Mouse (Mus musculus): ENCODE results near the gene Slc25a15. TPM values are rescaled to one million over a fixed set of nuclear protein-coding genes. Genes with fewer than 3 reads are reported as not detected.

Gene Slc25a15
- polyA plus RNA-seq (2015; fragmentation: Nextera tagmentation; extraction: Ambion mirVana): 7.4 TPM in 2 replicates

DNA sequence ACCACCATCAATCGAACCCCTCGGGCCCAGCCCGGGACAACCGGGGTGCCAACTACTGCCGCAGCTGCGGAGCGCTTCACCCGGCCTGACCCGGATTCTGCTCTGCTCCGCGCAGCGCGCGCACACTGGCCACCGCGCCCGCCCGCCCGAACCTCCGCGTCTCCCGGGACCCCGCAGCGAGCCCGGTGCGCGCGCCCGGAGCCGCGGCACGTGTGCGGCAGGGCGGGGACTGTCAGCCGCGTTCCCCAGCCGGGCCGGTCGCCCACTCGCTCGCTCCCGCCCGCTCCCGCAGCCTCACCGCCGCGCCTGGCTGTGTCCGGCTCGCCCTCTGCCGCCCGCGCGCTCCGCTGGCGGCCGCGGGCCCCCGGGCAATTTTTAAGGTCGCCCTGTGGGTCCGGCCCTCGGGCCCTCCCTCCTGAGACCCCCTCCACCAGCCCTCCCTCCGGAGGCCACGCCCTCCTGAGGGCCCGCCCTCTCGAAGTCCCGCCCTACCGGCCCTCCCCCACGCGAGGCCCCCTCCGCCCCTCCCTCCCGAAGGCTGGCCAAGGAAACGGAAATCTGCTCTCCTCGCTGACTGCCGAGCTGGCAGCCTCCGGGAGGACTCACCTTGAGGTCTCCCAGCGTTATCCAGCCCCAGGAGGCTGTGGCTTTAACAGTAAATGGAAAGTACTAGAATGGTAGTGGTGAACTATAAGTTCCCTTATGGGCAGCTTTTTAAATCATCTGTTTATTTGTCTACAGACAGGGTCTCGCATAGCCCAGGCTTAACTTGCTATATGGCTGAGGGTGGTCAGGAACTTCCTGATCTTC lies at the start of gene Slc25a15:
TSS of gene Slc25a15 (minus strand) at position 456 of the 810 bp plus-strand sequence.
- peaks cover 6% of the 10 kb centered on the region; the same call in 1 of the 2 replicates for H3K4me1 ChIP-seq (ENCODE audit: insufficient read depth, low read depth, low read length)
- 1% methylated on average over 51 of the region's 77 CpGs for WGBS
- DNase-seq (ENCODE audit: low spot score) (peak; percentile 91), ATAC-seq (peak; percentile 95)
- H3K27me3 ChIP-seq (replicated peaks; ENCODE audit: insufficient read depth, low read length): no peaks in the 10 kb centered on the region
- TF ChIP-seq CTCF (IDR thresholded peaks at IDR 0.05) (no peak), EP300 (IDR thresholded peaks at IDR 0.05) (no peak)
- peak within 1 kb of the TSS; percentile 86 for H3K4me2 ChIP-seq (replicated peaks; ENCODE audit: low read depth, low read length)
- H3K27ac ChIP-seq (ENCODE audit: low read length): peak within 1 kb of the TSS; percentile 81
- peak within 1 kb of the TSS; percentile 86 for H3K4me3 ChIP-seq (ENCODE audit: low read depth, low read length)
- H3K9ac ChIP-seq (replicated peaks; ENCODE audit: low read depth): peak within 1 kb of the TSS; percentile 71
- H3K9me3 ChIP-seq (ENCODE audit: low read length): no peaks in the 10 kb centered on the region
- H3K36me3 ChIP-seq (ENCODE audit: insufficient read depth, low read length): no peaks in the 10 kb centered on the region

- peak overlapping the region; percentile 75 for H3K4me3 ChIP-seq (ENCODE audit: low read depth, low read length)
- H3K27ac ChIP-seq (ENCODE audit: low read length): peak overlapping the region; percentile 77; the same call in 1 of the 2 replicates
- no peak for DNase-seq (ENCODE audit: low spot score)
- no peak for ATAC-seq
- peaks cover 6% of the 10 kb centered on the region for H3K4me1 ChIP-seq (ENCODE audit: insufficient read depth, low read depth, low read length)
- H3K9ac ChIP-seq (replicated peaks; ENCODE audit: low read depth): peak overlapping the region; percentile 83
- TF ChIP-seq CTCF (IDR thresholded peaks at IDR 0.05): no peak
- no peak for TF ChIP-seq EP300 (IDR thresholded peaks at IDR 0.05)
- H3K4me2 ChIP-seq (replicated peaks; ENCODE audit: low read depth, low read length): peak overlapping the region; percentile 62
- no peaks in the 10 kb centered on the region for H3K27me3 ChIP-seq (replicated peaks; ENCODE audit: insufficient read depth, low read length)
- no peaks in the 10 kb centered on the region for H3K36me3 ChIP-seq (ENCODE audit: insufficient read depth, low read length)
- WGBS: 11% methylated on average over 8 of the region's 8 CpGs
- no peaks in the 10 kb centered on the region for H3K9me3 ChIP-seq (ENCODE audit: low read length)
Measured at GRCm38 (mm10) chr8:22411971-22412370, 13.6 kb upstream of the Slc25a15 start.

DNA sequence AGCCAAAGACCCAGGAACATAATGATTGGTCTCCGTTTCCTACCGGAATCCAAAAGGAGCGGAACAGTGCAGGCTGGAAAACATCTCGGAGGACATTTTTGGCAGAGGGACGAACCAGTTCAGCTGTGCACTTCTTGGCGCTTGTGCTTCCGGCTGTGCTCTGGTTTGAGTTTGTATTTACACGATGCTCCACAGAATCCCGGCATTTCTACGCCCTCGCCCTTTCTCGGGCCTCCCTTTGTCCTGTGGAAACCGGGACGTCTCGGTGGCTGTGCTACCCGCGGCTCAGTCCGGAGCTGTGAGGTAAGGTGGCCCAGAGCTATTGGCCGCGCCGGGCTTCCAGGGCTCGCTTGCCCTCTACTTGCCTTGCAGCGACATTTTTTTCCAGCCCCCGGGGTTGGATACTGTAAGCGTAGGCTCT lies 12.9 kb upstream of the Slc25a15 start, which contains the start of gene Mrps31:
TSS of gene Mrps31 (plus strand) at position 80 of the 421 bp plus-strand sequence.
- no peaks in the 10 kb centered on the region for H3K27me3 ChIP-seq (replicated peaks; ENCODE audit: insufficient read depth, low read length)
- H3K36me3 ChIP-seq (ENCODE audit: insufficient read depth, low read length): no peaks in the 10 kb centered on the region
- 1% methylated on average over 25 of the region's 25 CpGs for WGBS
- H3K4me1 ChIP-seq (ENCODE audit: insufficient read depth, low read depth, low read length): peaks cover 6% of the 10 kb centered on the region
- no peaks in the 10 kb centered on the region for H3K9me3 ChIP-seq (ENCODE audit: low read length)
- TF ChIP-seq CTCF (IDR thresholded peaks at IDR 0.05) (0 out of 2 replicates have a peak, but pooled peaks have one; percentile 6), EP300 (IDR thresholded peaks at IDR 0.05) (no peak)
- peak; percentile 95 for ATAC-seq
- peak within 1 kb of the TSS; percentile 75 for H3K4me3 ChIP-seq (ENCODE audit: low read depth, low read length)
- peak within 1 kb of the TSS; percentile 83 for H3K9ac ChIP-seq (replicated peaks; ENCODE audit: low read depth)
- DNase-seq (ENCODE audit: low spot score): peak; percentile 95
- peak within 1 kb of the TSS; percentile 62 for H3K4me2 ChIP-seq (replicated peaks; ENCODE audit: low read depth, low read length)
- H3K27ac ChIP-seq (ENCODE audit: low read length): peak within 1 kb of the TSS; percentile 77

DNA sequence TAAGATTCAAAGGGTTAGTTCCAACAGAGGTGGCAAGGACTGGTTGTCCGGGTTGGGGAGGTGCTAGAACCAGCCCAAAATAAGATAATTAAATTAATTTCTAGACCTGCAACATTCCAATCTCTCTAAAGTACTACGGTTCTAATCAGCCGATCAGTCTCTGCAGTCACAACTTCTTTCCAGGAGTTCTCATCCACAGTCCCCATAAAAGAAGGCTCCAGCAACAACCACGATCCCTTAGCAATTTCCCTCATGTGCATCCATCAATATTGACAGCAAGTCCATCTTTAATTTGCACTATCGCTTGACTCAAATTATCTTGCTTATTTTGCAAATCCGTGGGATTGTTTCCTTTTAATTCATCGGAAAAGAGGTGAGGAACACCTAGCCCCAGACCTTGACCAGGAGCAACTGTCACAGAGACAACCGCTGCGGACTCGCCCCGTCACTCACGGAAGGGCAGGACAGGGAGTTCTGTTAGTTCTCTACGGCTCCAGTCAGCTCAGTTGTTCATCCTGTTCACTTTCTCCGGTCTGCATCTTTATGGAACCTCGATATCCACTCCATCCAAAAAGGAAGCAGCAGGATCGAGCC lies 12.4 kb upstream of the Slc25a15 start:
- Histone ChIP-seq H3K36me3 (ENCODE audit: insufficient read depth, low read length) (no peaks in the 10 kb centered on the region), H3K9me3 (ENCODE audit: low read length) (no peaks in the 10 kb centered on the region), H3K27me3 (replicated peaks; ENCODE audit: insufficient read depth, low read length) (no peaks in the 10 kb centered on the region), H3K4me3 (ENCODE audit: low read depth, low read length) (peak overlapping the region; percentile 75), H3K4me2 (replicated peaks; ENCODE audit: low read depth, low read length) (peak overlapping the region; percentile 62), H3K4me1 (ENCODE audit: insufficient read depth, low read depth, low read length) (peaks cover 6% of the 10 kb centered on the region), H3K9ac (replicated peaks; ENCODE audit: low read depth) (peak overlapping the region; percentile 83; the same call in 1 of the 2 replicates), H3K27ac (ENCODE audit: low read length) (no peak overlapping the region)
- DNase-seq (ENCODE audit: low spot score) (no peak), ATAC-seq (peak; percentile 34)
- 14% methylated on average over 16 of the region's 16 CpGs for WGBS
- TF ChIP-seq CTCF (IDR thresholded peaks at IDR 0.05): no peak
- no peak for TF ChIP-seq EP300 (IDR thresholded peaks at IDR 0.05)

- Histone ChIP-seq H3K27me3 (replicated peaks; ENCODE audit: insufficient read depth, low read length) (no peaks in the 10 kb centered on the region), H3K27ac (ENCODE audit: low read length) (no peak overlapping the region), H3K9me3 (ENCODE audit: low read length) (no peaks in the 10 kb centered on the region), H3K4me2 (replicated peaks; ENCODE audit: low read depth, low read length) (no peak overlapping the region), H3K9ac (replicated peaks; ENCODE audit: low read depth) (no peak overlapping the region), H3K4me1 (ENCODE audit: insufficient read depth, low read depth, low read length) (no peaks in the 10 kb centered on the region), H3K36me3 (ENCODE audit: insufficient read depth, low read length) (no peaks in the 10 kb centered on the region), H3K4me3 (ENCODE audit: low read depth, low read length) (no peak overlapping the region)
- 62% methylated on average over 6 of the region's 6 CpGs for WGBS
- no peak for TF ChIP-seq EP300 (IDR thresholded peaks at IDR 0.05)
- TF ChIP-seq CTCF (IDR thresholded peaks at IDR 0.05): no peak
- DNase-seq (ENCODE audit: low spot score) (no peak), ATAC-seq (no peak)
Measured at GRCm38 (mm10) chr8:22405733-22406132, 7.3 kb upstream of the Slc25a15 start.

DNA sequence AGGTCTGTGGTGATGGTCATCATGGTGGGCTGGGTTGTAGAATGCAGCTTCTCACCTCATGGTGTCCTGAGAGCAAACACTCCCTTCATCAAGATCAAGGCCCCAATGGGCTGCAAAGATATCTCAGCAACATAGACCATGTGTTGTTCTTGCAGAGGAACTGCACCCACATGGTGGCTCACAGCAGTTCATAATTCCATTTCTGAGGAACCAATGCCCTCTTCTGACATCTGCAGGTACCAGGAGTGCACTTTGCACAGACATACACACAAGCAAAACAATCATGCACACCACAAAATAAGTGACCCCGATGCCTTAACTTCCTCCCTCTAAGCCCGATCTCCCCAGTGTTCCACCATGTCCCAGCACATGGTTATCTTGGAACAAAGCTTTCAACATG lies 4.8 kb upstream of the Slc25a15 start:
- no peak overlapping the region for H3K4me3 ChIP-seq (ENCODE audit: low read depth, low read length)
- H3K27me3 ChIP-seq (replicated peaks; ENCODE audit: insufficient read depth, low read length): no peaks in the 10 kb centered on the region
- H3K9ac ChIP-seq (replicated peaks; ENCODE audit: low read depth): no peak overlapping the region
- H3K4me1 ChIP-seq (ENCODE audit: insufficient read depth, low read depth, low read length): 0 out of 2 replicates have a peak, but pooled peaks cover 6% of the 10 kb centered on the region
- H3K36me3 ChIP-seq (ENCODE audit: insufficient read depth, low read length): no peaks in the 10 kb centered on the region
- 70% methylated on average over 2 of the region's 2 CpGs for WGBS
- no peaks in the 10 kb centered on the region for H3K9me3 ChIP-seq (ENCODE audit: low read length)
- no peak for TF ChIP-seq EP300 (IDR thresholded peaks at IDR 0.05)
- TF ChIP-seq CTCF (IDR thresholded peaks at IDR 0.05): no peak
- H3K27ac ChIP-seq (ENCODE audit: low read length): no peak overlapping the region
- DNase-seq (ENCODE audit: low spot score) (no peak), ATAC-seq (no peak)
- no peak overlapping the region for H3K4me2 ChIP-seq (replicated peaks; ENCODE audit: low read depth, low read length)
